Mouse (Mus musculus) erythroblast, embryonic 14.5 days (primary cell): ENCODE results near the gene Lgmn. TPM values are rescaled to one million over a fixed set of nuclear protein-coding genes. Genes with fewer than 3 reads are reported as not detected.

Experiments
- H3K27me3 ChIP-seq: 2 replicates; pipeline ENCODE4 v1.6.1; 2012; ENCODE audit warnings: inconsistent platforms; ENCODE audit not compliant: control insufficient read depth
- H3K36me3 ChIP-seq: 2 replicates; pipeline ENCODE4 v1.6.1; 2012; ENCODE audit warnings: mild to moderate bottlenecking, inconsistent platforms; ENCODE audit not compliant: control insufficient read depth
- H3K4me1 ChIP-seq: 2 replicates; pipeline ENCODE4 v1.6.1; 2012; ENCODE audit warnings: inconsistent platforms; ENCODE audit not compliant: control insufficient read depth
- H3K4me3 ChIP-seq: replicated peaks from 2 replicates; pipeline ENCODE3; 2012; ENCODE audit warnings: moderate library complexity, mild to moderate bottlenecking, inconsistent platforms
- H3K9me3 ChIP-seq: 2 replicates; pipeline ENCODE4 v1.6.1; 2012; ENCODE audit warnings: low read length, inconsistent platforms, mixed read lengths; ENCODE audit not compliant: control insufficient read depth
- GATA1 ChIP-seq: IDR thresholded peaks from 2 replicates; pipeline ENCODE4 v1.6.1; 2012; ENCODE audit warnings: low read length, inconsistent platforms, mixed read lengths
- TAL1 ChIP-seq: IDR thresholded peaks from 3 replicates; pipeline ENCODE4 v1.6.1; 2012; ENCODE audit warnings: low read length, inconsistent platforms, mixed read lengths
- polyA plus RNA-seq: library from polyadenylated mRNA; stranded (reverse); fragments of >175 nt; gene quantifications from 2 replicates; pipeline ENCODE4 v1.2.3, GENCODE M21; 2012

Lgmn gene
- 3.7 and 4.8 TPM in 2 replicates for polyA plus RNA-seq

DNA sequence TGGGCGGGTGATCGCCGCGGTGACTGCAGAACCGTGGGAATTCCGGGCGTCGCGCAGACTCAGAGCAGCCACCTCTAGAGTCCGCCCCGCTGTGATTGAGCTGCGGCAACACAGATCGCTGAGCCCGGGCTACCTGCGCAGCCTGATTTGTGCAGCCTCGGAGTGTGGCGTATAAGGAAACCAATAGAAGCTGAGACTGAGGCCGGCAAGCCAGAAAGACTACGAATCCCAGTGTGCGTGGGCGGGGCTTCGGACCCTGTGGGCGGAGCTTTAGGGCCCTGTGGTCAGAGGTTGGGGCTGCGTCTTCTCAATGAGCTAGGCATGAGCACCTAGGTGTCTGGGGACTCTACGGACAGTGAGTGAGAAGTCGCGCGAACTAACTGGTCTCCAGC, at the start of gene Lgmn:
TSS of gene Lgmn (minus strand) at position 182 of the 392 bp plus-strand sequence.
- no peaks in the 10 kb centered on the region; the same call in 1 of the 2 replicates for H3K36me3 ChIP-seq
- no peaks in the 10 kb centered on the region for H3K9me3 ChIP-seq
- H3K4me3 ChIP-seq: peak within 1 kb of the TSS; percentile 88
- H3K27me3 ChIP-seq: peaks cover 2% of the 10 kb centered on the region; the same call in 1 of the 2 replicates
- no peak for TF ChIP-seq TAL1
- no peak for TF ChIP-seq GATA1
- peaks cover 61% of the 10 kb centered on the region for H3K4me1 ChIP-seq

DNA sequence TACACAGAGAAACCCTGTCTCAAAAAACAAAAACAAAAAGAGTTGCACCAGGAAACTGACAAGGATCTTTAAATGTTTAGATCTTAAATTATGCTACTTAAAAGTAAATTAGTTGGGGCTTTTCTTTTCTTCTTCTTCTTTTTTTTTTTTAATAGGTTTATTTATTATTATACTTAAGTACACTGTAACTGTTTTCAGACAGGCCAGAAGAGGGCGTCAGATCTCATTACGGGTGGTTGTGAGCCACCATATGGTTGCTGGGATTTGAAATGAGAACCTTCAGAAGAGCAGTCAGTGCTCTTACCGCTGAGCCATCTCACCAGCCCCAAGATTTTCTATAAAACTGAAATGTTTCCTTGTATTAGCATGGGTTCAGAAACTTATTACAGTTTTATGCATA, 45.3 kb upstream of the Lgmn start:
- peaks cover 69% of the 10 kb centered on the region for H3K36me3 ChIP-seq
- no peaks in the 10 kb centered on the region for H3K9me3 ChIP-seq
- H3K27me3 ChIP-seq: no peaks in the 10 kb centered on the region
- H3K4me1 ChIP-seq: no peaks in the 10 kb centered on the region
- H3K4me3 ChIP-seq: no peak overlapping the region
- TF ChIP-seq TAL1 (no peak), GATA1 (no peak)

GRCm38 (mm10) chr12:102480481-102480880, 40.9 kb upstream of the Lgmn start:
- H3K27me3 ChIP-seq: no peaks in the 10 kb centered on the region
- H3K4me1 ChIP-seq: no peaks in the 10 kb centered on the region
- no peak overlapping the region for H3K4me3 ChIP-seq
- H3K36me3 ChIP-seq: peaks cover 70% of the 10 kb centered on the region
- no peak for TF ChIP-seq GATA1
- no peak for TF ChIP-seq TAL1
- no peaks in the 10 kb centered on the region for H3K9me3 ChIP-seq

- Histone ChIP-seq H3K4me3 (no peak overlapping the region), H3K27me3 (no peaks in the 10 kb centered on the region), H3K4me1 (peaks cover 9% of the 10 kb centered on the region), H3K9me3 (no peaks in the 10 kb centered on the region), H3K36me3 (peaks cover 52% of the 10 kb centered on the region)
- TF ChIP-seq GATA1 (no peak), TAL1 (no peak)
Observed at GRCm38 (mm10) chr12:102474411-102474810, 34.8 kb upstream of the Lgmn start.

DNA sequence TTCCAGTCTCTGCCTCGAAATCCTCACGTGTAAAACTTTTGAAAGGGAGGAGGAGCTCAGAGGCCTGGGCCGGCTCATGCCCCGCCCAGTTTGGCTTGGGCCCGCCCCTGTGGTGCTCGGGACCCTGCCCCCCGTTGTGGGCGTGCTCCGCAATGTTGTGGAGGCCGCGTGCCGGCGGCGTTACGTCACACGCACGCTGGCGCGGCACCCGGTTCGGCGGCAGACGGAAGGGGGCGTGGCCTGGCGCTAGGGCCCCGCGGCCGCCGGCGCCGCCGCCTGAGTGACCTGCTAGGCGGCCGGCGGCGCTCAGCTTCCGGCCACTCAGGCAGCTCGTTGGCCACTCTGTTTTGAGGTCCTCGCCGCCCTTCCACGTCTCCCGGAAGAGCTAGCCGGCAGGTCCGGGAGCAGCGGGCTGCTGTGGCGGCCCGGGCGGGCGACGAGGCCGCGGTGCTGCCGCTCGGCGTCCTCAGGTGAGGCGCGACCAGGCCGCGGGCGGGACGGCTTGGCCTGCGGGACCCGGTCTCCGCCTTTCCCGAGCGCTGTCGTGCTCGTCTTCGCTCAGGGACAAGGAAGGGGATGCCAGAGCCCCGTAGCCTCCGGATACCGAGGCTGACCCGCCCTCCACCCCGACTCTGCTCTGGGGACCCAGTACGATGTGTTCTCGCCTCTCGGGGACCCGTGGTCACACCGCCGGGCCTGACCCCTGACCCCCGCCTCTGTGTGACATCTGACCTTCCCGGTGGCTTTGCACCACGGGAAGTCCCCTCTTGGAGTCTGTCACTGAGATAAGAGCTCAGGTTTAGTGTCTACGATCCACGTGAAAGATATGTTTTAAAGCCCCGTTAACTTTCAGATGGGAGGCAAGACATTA, 29.5 kb upstream of the Lgmn start, which contains the start of gene Golga5:
TSS of gene Golga5 (plus strand) at position 242 of the 871 bp plus-strand sequence.
- peak; percentile 65 for TF ChIP-seq GATA1
- no peak for TF ChIP-seq TAL1
- Histone ChIP-seq H3K9me3 (no peaks in the 10 kb centered on the region), H3K4me3 (peak within 1 kb of the TSS; percentile 89), H3K27me3 (no peaks in the 10 kb centered on the region), H3K36me3 (peaks cover 17% of the 10 kb centered on the region), H3K4me1 (peaks cover 16% of the 10 kb centered on the region)

DNA sequence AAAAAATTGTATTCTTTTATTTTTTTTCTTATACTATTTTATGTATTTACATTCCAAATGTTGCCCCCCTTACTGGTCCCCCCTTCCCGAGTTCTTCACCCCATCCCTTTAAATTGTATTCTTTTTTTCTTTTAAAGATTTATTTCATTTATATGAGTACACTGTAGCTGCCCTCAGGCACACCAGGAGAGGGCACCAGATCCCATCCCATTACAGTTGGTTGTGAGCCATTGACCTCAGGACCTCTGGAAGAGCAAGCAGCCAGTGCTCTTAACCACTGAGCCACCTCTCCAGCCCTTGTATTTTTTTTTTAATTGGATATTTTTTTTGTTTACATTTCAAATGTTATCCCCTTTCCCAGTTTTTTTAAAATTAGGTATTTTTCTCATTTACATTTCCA, 28.5 kb upstream of the Lgmn start:
- TF ChIP-seq GATA1: no peak
- no peak for TF ChIP-seq TAL1
- H3K4me3 ChIP-seq: no peak overlapping the region

GRCm38 (mm10) chr12:102464650-102465049, 25.0 kb upstream of the Lgmn start:
- TF ChIP-seq GATA1 (no peak), TAL1 (no peak)
- no peak overlapping the region for H3K4me3 ChIP-seq
- no peaks in the 10 kb centered on the region for H3K36me3 ChIP-seq
- peaks cover 7% of the 10 kb centered on the region for H3K4me1 ChIP-seq
- no peaks in the 10 kb centered on the region; the same call in 1 of the 2 replicates for H3K9me3 ChIP-seq
- no peaks in the 10 kb centered on the region for H3K27me3 ChIP-seq

More for the DNA sequence above, 28.5 kb upstream of the Lgmn start:
- Histone ChIP-seq H3K36me3 (peaks cover 9% of the 10 kb centered on the region), H3K9me3 (no peaks in the 10 kb centered on the region), H3K27me3 (no peaks in the 10 kb centered on the region), H3K4me1 (peaks cover 16% of the 10 kb centered on the region)

DNA sequence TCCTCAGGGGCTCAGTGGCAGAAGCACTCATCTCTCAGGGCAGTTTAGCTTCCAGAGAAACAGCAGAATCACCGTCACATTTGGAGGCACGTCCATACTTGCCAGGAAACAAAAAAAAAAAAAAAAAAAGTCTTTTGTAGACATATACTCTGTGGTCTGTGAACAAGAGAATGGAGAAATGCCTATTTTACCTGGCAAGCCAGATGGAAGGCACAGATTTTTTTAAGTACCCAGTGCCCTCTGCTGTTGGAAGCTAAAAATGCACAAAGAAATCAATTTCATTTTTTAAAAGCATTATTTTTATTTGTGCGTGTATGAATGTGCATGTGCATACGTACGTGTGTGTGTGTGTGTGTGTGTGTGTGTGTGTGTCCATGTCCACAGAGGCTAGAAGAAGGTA, 21.6 kb upstream of the Lgmn start:
- H3K9me3 ChIP-seq: no peaks in the 10 kb centered on the region; the same call in 1 of the 2 replicates
- TF ChIP-seq GATA1 (no peak), TAL1 (no peak)
- peaks cover 4% of the 10 kb centered on the region; the same call in 1 of the 2 replicates for H3K27me3 ChIP-seq
- H3K36me3 ChIP-seq: no peaks in the 10 kb centered on the region
- H3K4me3 ChIP-seq: no peak overlapping the region
- H3K4me1 ChIP-seq: peaks cover 8% of the 10 kb centered on the region

DNA sequence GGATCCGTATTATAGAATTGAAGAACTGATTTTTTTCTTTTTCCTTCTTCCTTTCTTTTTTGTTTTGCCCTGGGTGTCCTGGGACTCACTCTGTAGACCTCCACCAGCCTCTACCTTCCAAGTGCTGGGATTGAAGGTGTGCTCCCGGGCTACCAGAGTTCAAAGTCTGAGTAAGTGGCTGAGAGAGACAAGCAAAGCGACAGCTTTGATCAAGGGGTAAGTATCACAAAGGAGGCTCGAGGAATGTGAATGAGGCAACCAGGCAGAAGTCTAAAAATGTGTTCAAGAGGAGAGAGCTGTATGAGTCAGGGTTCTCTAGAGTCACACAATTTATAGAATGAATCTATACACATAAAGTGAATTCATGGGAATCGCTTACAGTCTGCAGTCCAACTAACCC, 20.4 kb upstream of the Lgmn start:
- no peak overlapping the region for H3K4me3 ChIP-seq
- no peaks in the 10 kb centered on the region; the same call in 1 of the 2 replicates for H3K9me3 ChIP-seq
- TF ChIP-seq GATA1: no peak
- no peak for TF ChIP-seq TAL1
- H3K27me3 ChIP-seq: peaks cover 4% of the 10 kb centered on the region; the same call in 1 of the 2 replicates
- peaks cover 11% of the 10 kb centered on the region for H3K4me1 ChIP-seq
- no peaks in the 10 kb centered on the region for H3K36me3 ChIP-seq
